Mouse (Mus musculus): ENCODE data around the gene Ggact. TPM values are rescaled to one million over a fixed set of nuclear protein-coding genes. Genes with fewer than 3 reads are reported as not detected.

The Ggact gene
- polyA plus RNA-seq, 1 experiment from 2014 or later: 15.0 TPM

DNA sequence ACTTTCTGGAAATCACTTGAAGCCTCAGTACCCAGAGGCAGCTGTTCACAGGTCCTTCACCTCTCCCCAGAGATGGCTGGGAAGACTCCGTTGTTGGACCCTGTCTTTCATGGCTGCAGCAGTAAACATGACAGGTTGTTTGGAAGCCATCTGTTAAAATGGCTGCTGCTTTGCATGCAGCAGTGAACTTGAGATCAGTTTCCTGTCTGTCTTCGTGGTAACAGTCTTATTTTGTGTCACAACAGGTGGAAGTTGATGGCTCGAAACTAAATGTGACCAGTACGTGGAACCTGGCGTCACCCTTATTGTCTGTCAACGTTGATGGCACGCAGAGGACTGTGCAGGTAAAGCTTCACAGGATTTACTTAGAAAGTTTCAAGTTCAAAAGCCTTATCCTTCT, 123.4 kb downstream of the Ggact start:
- Histone ChIP-seq H3K9ac (ENCODE audit: low read depth, low read length) (no peak overlapping the region), H3K9me3 (replicated peaks; ENCODE audit: control insufficient read depth, low read length) (no peaks in the 10 kb centered on the region), H3K4me1 (ENCODE audit: control insufficient read depth, insufficient read depth, low read length) (no peaks in the 10 kb centered on the region), H3K27me3 (ENCODE audit: control insufficient read depth, insufficient read depth, low read length) (no peaks in the 10 kb centered on the region), H3K4me2 (no peak overlapping the region), H3K4me3 (ENCODE audit: low read depth, low read length) (no peak overlapping the region), H3K36me3 (ENCODE audit: control insufficient read depth, insufficient read depth, low read length) (no peaks in the 10 kb centered on the region), H3K27ac (ENCODE audit: low read depth, low read length) (no peak overlapping the region)
- no peak for ATAC-seq (replicated peaks; ENCODE audit: insufficient number of reproducible peaks, low FRiP score, low TSS enrichment)
- 76% methylated on average over 7 of the region's 7 CpGs for WGBS (ENCODE audit: insufficient replicate concordance)

DNA sequence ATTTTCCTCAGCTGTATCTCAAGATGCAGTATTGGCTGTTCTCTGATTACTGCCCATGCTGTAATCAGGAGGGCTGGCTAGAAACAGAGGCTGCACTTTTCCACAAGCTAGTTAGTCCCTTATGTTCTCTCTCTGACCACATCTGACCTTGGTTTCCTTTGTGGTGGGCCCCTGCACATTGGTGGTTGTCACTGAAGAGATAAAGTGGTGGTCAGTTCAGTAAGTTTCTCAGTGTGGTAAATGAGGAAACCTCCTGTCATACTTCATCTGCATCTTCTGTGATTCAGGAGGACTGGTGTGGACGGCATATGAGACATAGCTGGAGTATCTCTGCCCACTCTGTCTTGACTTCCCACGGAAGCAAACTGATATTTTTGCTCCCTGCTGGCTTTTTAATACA, 125.4 kb downstream of the Ggact start:
- Histone ChIP-seq H3K27me3 (ENCODE audit: control insufficient read depth, insufficient read depth, low read length) (no peaks in the 10 kb centered on the region), H3K9ac (ENCODE audit: low read depth, low read length) (no peak overlapping the region), H3K27ac (ENCODE audit: low read depth, low read length) (no peak overlapping the region), H3K9me3 (replicated peaks; ENCODE audit: control insufficient read depth, low read length) (no peaks in the 10 kb centered on the region), H3K4me1 (ENCODE audit: control insufficient read depth, insufficient read depth, low read length) (no peaks in the 10 kb centered on the region), H3K4me2 (no peak overlapping the region), H3K4me3 (ENCODE audit: low read depth, low read length) (no peak overlapping the region), H3K36me3 (ENCODE audit: control insufficient read depth, insufficient read depth, low read length) (no peaks in the 10 kb centered on the region)
- WGBS (ENCODE audit: insufficient replicate concordance): 57% methylated on average over 2 of the region's 2 CpGs
- no peak for ATAC-seq (replicated peaks; ENCODE audit: insufficient number of reproducible peaks, low FRiP score, low TSS enrichment)

DNA sequence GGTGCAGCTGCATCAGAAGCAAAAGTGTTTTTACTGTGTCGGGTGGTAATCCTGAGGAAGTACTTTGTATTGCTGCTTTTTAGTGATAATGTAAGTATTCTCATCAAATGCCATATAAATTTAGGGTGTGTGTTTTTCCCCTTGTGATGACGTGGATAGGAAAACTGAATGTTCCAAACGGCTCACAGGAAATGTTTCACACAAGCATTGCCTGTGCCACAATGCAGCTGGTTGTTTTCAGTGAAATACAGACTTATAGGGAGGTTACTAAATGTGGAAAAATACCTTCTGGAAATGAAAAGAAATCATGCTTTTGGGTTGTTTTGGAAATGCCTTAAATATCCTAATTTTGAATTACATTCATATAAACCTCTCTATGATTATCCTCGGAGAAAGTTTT, 128.9 kb downstream of the Ggact start:
- Histone ChIP-seq H3K27ac (ENCODE audit: low read depth, low read length) (no peak overlapping the region), H3K4me1 (ENCODE audit: control insufficient read depth, insufficient read depth, low read length) (no peaks in the 10 kb centered on the region), H3K4me2 (no peak overlapping the region), H3K9ac (ENCODE audit: low read depth, low read length) (no peak overlapping the region), H3K36me3 (ENCODE audit: control insufficient read depth, insufficient read depth, low read length) (no peaks in the 10 kb centered on the region), H3K4me3 (ENCODE audit: low read depth, low read length) (no peak overlapping the region), H3K9me3 (replicated peaks; ENCODE audit: control insufficient read depth, low read length) (no peaks in the 10 kb centered on the region), H3K27me3 (ENCODE audit: control insufficient read depth, insufficient read depth, low read length) (no peaks in the 10 kb centered on the region)
- WGBS (ENCODE audit: insufficient replicate concordance): 69% methylated on average over 4 of the region's 4 CpGs
- no peak for ATAC-seq (replicated peaks; ENCODE audit: insufficient number of reproducible peaks, low FRiP score, low TSS enrichment)

DNA sequence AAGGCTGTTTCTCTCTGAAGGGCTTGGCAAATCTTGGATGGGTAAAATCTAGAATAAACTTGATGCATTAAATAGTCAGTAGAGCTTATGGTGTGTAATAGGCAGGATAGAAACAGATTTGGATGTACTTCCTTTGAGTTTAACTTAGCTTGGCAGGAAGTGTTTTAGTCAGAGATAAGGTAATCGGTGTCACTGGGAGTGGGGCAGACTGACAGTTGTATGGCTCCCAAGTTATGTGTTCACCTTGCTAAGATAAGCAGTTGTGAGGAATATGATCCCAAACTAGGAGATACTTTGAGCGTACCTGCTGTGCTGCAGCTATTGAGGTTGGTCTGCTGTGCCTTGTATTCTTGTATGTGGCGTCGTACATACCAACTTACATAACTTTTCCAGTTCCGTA, 147.1 kb downstream of the Ggact start:
- 76% methylated on average over 5 of the region's 5 CpGs for WGBS (ENCODE audit: insufficient replicate concordance)
- no peak overlapping the region for H3K4me2 ChIP-seq
- ATAC-seq (replicated peaks; ENCODE audit: insufficient number of reproducible peaks, low FRiP score, low TSS enrichment): no peak
- no peaks in the 10 kb centered on the region for H3K4me1 ChIP-seq (ENCODE audit: control insufficient read depth, insufficient read depth, low read length)
- no peaks in the 10 kb centered on the region for H3K9me3 ChIP-seq (replicated peaks; ENCODE audit: control insufficient read depth, low read length)
- H3K9ac ChIP-seq (ENCODE audit: low read depth, low read length): no peak overlapping the region
- no peaks in the 10 kb centered on the region for H3K27me3 ChIP-seq (ENCODE audit: control insufficient read depth, insufficient read depth, low read length)
- no peak overlapping the region for H3K27ac ChIP-seq (ENCODE audit: low read depth, low read length)
- H3K36me3 ChIP-seq (ENCODE audit: control insufficient read depth, insufficient read depth, low read length): no peaks in the 10 kb centered on the region
- no peak overlapping the region for H3K4me3 ChIP-seq (ENCODE audit: low read depth, low read length)

Other genes with a start within 250 kb of the Ggact start
- 21.7 and 23.9 TPM in 2 replicates for gene Tmtc4, start 70.3 kb upstream of the Ggact start, polyA plus RNA-seq (2014; fragmentation: Nextera tagmentation; extraction: Ambion mirVana)